Mouse (Mus musculus) T-helper 1 cell (primary cell): Measurements from ENCODE around the gene Sprtn.

Source experiments
- in situ Hi-C: fragments of 300-600 bp; cut with MboI, MseI; formaldehyde crosslinking; loops from one replicate; pipeline ENCODE4 v1.15.1; 2025; ENCODE audit warnings: high pct_unique_total_duplicates

The Sprtn gene

GRCm38 (mm10) chr8:124903198-124903597 is 5.5 kb downstream of the Sprtn start:
- in situ Hi-C loops: no loop called here

GRCm38 (mm10) chr8:124905482-124905881 is 7.8 kb downstream of the Sprtn start:
- in situ Hi-C loops: no loop called here

DNA sequence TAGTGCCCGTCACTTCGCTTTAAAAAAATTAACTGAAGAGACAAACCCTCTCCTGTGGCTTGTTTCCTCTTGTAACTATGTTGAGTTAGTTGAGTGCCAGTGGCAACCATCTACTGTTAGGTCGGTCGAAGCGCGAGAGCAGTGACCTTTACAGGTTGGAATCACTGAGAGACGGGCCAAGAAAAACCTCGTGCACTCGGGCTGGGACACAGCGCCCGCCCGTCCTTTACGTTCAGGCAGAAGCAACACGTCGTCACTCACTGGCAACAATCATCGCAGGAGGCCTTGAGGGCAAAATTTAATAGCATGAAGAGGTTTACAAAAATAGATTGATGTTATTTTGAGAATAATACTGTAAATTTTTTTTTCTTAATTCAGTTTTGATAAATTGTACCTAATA is 12.2 kb downstream of the Sprtn start:
- in situ Hi-C loops: no loop called here

DNA sequence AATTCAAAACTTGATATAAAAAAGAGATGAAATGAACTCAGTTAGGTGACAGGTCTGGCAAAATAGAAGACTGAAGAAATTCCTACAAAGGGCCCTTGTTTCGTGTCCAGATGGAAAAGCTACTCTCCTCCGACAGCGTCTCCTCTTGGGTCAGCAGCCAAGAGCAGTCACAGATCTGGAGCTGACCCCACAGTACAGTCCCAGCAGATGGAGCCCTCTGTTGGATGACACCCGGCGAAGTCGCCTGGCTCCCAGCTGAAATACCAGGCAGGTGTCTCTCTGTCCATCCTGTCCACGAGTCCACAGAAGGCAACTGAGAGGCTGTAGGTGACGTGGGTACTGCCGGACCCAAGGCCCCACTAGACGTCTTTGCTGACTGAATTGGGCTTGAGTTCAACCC is 12.7 kb downstream of the Sprtn start:
- in situ Hi-C loops: no loop called here

DNA sequence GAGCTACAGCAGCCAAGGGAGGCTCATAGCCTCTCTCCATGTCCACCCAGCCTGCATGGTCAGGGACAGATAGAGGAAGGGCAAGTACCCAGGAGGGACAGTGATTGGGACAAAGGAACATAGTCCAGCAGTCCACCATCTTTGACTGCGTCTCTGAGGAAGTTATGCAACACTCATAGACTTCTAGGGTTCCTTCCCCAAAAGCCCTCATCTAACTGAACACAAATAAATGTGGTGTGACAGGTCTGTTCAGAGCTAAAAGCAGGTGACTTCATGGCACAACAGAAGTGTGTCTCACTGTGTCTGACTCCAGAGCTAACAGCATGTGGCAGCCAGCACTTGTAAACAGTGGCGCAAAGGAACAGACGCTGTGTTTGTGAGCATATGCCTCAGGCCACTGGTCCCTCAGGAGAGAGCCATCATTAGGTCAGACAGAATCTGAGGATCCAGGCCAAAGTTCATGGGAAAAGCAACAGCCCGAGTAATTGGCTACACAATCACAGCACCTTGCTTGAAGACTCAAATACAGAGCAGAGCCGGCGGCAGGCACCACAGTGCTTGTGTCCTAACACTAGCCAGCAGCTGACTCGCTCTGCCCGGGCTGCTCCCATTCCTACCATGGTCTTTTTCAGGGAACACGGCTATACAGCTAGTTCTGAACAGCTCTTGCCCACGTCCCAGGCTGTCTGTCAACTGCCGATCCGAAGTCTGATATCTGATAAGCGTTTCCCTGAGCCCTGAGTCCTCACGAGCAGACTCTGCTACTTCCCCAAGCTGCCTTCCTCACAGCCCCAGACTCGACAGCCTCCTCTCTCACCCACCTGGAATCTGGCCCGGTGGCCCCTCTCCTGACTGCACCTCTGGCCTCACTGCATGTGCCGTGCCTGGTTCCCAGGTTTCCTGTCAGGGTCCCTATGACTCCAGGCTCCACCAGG is 14.5 kb downstream of the Sprtn start:
- in situ Hi-C loops: no loop called here

GRCm38 (mm10) chr8:124914061-124914460 is 16.4 kb downstream of the Sprtn start:
- in situ Hi-C loops: no loop called here

GRCm38 (mm10) chr8:124917741-124918484 is 20.2 kb downstream of the Sprtn start:
- in situ Hi-C loops: no loop called here

- in situ Hi-C loops: no loop called here
Observed at GRCm38 (mm10) chr8:124921369-124922279, 23.9 kb downstream of the Sprtn start.

- in situ Hi-C loops: no loop called here
Observed at GRCm38 (mm10) chr8:124922490-124923089, 24.9 kb downstream of the Sprtn start.

DNA sequence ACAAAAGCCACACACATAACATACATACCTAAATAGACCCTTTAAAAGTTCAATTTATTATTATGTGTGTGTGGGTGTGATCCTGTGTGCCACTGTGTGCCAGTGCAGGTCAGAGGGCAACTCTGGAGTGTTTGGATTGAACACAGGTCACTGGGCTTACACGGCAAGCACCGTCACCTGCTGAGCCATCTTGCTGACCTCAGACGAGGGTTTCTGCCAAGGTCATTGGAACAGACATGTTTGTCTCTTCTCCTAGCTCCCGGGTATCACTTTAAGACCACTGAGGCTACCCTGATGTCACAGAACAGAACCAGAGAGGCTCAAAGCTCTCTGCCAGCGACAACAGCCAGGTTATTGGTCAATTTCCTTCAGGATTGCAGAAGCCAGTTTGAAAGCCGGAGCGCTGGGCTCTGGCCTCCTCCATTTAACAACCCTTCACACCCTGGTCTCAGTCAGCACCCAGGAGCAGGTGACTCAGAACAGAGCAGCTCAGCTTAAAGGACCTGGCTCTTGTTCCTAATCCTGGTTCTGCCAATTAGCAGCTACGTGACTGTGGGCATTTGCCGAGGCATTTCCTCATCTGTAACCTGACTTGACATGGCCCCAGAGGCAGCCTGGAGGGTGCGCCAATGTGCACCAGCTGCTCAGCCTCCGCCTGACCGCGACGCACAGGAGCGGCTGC is 26.4 kb downstream of the Sprtn start:
- in situ Hi-C loops: no loop called here

- in situ Hi-C loops: no loop called here
Observed at GRCm38 (mm10) chr8:124925544-124926266, 28.0 kb downstream of the Sprtn start.

DNA sequence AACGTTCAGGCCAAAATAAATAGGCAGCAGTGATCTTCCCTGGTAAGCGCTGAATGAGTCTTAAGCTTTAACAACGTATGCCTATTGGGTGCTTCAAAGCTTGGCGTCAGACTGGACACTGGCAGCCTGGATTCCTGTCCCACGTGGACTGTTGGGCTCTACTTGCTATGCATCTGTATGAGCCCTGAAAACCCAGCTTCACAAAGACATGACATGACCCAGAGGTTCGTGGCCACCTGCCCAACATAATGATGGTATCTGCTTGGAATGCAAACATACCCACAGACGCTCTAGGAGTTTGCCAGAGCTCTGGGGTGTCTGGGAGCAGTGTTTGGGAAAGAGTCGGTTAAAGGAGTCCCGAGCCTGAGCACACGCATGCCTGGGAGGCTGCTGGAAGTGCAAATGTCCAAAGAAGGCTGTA is 28.7 kb downstream of the Sprtn start:
- in situ Hi-C loops: no loop called here

GRCm38 (mm10) chr8:124929006-124929405 is 31.3 kb downstream of the Sprtn start:
- in situ Hi-C loops: no loop called here

GRCm38 (mm10) chr8:124930086-124930485 is 32.4 kb downstream of the Sprtn start:
- in situ Hi-C loops: no loop called here

DNA sequence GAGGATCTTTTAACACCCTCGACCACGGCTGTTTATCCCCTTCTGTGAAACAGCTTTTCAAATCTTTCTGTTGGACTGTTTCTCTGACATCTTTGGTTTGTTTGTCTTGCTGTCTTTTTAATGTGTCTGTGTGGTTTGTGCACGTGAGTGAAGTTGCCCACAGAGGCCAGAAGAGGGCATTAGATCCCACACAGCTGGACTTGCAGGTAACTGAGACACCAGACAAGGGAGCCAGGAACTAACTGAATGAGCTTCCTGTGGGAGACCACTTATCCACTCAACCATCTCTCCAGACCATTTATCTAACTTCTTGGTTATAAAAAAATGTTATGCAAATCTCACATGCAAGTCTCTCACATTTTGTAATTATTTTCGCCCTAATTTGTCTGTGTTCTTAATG is 33.0 kb downstream of the Sprtn start:
- in situ Hi-C loops: no loop called here

DNA sequence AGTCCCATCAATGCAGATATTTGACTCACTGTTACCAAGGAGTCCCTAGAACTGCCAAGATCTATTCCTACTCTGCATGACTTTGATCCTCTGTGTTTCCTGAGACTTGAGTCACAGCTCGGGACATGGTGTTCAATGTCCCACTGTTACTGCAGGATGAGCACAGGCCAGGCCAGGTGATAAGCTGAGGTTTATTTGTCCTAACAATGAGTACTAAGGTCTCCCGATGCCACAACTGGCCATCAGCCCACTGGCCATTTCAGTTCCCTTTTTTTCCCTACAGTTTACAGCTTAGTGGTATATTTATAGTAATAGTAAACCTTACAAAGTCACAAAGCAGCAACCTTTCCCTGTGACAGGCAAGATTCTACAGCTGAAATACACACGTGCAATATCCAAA is 34.7 kb downstream of the Sprtn start:
- in situ Hi-C loops: no loop called here

DNA sequence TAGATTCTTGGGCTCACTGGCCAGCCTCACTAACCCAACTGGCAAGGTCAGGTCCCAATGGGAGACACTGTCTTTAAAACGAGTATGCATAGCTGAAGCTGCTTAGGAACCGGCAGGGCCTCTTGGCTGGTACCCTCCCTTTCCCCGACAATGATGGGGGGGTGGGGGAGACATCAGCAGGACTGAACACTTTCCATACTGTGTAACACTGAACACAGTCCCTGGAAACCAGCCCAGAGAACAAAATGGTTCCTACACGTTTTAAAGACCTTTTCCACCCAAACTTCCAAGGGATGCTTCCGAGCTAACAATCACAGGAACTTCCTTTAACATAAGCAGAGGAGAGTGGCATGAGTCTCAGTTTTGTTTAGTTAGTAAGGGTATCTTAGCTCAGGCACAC is 37.4 kb downstream of the Sprtn start:
- in situ Hi-C loops: no loop called here

DNA sequence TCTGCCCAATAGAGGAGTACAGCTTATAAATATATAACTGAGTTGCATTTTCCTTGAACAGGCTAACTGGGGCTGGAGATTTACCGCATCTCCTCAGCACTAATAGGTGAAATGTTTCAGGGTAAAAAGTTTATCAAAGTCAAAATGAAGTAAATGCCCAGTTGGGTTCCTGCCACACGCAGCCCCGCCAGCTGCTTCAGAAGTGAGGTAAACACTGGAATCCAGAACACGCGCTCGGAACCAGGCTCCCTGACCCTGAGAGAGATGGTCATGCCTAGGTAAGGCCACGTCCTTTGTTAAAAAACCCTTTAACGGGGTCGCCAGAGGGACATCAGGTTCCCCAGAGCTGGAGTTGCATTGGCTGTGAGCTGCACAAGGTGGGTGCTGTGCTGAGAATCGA is 39.0 kb downstream of the Sprtn start:
- in situ Hi-C loops: no loop called here

GRCm38 (mm10) chr8:124937293-124937692 is 39.6 kb downstream of the Sprtn start:
- in situ Hi-C loops: no loop called here

DNA sequence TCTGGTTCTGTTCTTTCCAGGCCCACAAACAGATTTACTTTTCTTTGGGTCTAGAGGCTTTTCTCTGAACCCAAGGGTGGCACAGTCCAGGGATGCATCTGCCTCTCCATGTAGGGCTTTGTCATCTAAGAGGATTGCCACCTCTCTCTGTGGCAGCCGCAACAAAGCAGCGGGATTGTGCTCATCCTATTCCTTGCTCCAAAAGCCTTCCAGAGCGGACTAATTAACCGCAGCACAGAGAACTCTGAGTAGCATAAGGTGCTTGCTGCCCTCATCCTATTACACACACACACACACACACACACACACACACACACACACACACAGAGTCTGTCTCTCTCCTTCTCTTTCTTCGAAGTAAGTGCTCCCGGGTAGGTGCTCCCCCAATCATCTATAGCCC is 46.1 kb downstream of the Sprtn start:
- in situ Hi-C loops: no loop called here
